Mouse (Mus musculus) C2C12 (cell line): ENCODE measurements around the gene Utp14b. TPM values are rescaled to one million over a fixed set of nuclear protein-coding genes. Genes with fewer than 3 reads are reported as not detected.

Experiments used
- H3K27me3 ChIP-seq: one replicate; pipeline ENCODE4 v1.6.1; 2011; ENCODE audit not compliant: control insufficient read depth, insufficient read depth, insufficient read length
- H3K36me3 ChIP-seq: one replicate; pipeline ENCODE4 v1.6.1; 2011; ENCODE audit not compliant: control insufficient read depth, insufficient read depth
- H3K4me3 ChIP-seq: one replicate; pipeline ENCODE4 v1.5.1; 2011; ENCODE audit warnings: mild to moderate bottlenecking, control low read depth; ENCODE audit not compliant: poor library complexity, insufficient read depth, severe bottlenecking
- H3K79me2 ChIP-seq: one replicate; pipeline ENCODE4 v1.6.1; 2011; ENCODE audit not compliant: control insufficient read depth, insufficient read depth
- H3K79me3 ChIP-seq: one replicate; pipeline ENCODE4 v1.6.1; 2011; ENCODE audit warnings: low read depth, control low read depth
- H3ac ChIP-seq: one replicate; pipeline ENCODE3; 2011; ENCODE audit warnings: low read depth; ENCODE audit not compliant: control insufficient read depth, insufficient read length
- CEBPB ChIP-seq: IDR thresholded peaks from one replicate; pipeline ENCODE4 v1.6.1; 2011; ENCODE audit warnings: low read depth, mild to moderate bottlenecking, control low read depth, moderate library complexity
- CTCF ChIP-seq: IDR thresholded peaks from one replicate; pipeline ENCODE4 v1.5.1; 2011; ENCODE audit not compliant: control insufficient read depth, insufficient read depth, insufficient read length
- FOSL1 ChIP-seq: IDR thresholded peaks from one replicate; pipeline ENCODE4 v1.8.0; 2011; ENCODE audit warnings: mild to moderate bottlenecking, low read length; ENCODE audit not compliant: poor library complexity, insufficient read depth, severe bottlenecking
- MAX ChIP-seq: IDR thresholded peaks from one replicate; pipeline ENCODE4 v1.6.1; 2011; ENCODE audit warnings: mild to moderate bottlenecking, control low read depth
- MYOD1 ChIP-seq: IDR thresholded peaks from one replicate; pipeline ENCODE4 v1.6.1; 2011; ENCODE audit warnings: low read depth; ENCODE audit not compliant: control insufficient read depth, insufficient read length
- MYOG ChIP-seq: IDR thresholded peaks from one replicate; pipeline ENCODE4 v1.6.1; 2011; ENCODE audit not compliant: control insufficient read depth, insufficient read length; ENCODE audit errors: extremely low read depth
- USF1 ChIP-seq: IDR thresholded peaks from one replicate; pipeline ENCODE4 v1.6.1; 2011; ENCODE audit warnings: low read depth, mild to moderate bottlenecking, control low read depth, moderate library complexity
- polyA plus RNA-seq: library from polyadenylated mRNA; unstranded; fragments of >200 nt; fragmentation: generic; extraction: Trizol; gene quantifications from one replicate; pipeline ENCODE4 v1.2.1, GENCODE M21; 2012; ENCODE audit warnings: missing spikeins

Utp14b gene
- polyA plus RNA-seq, 1 experiment: 2.4 TPM

DNA sequence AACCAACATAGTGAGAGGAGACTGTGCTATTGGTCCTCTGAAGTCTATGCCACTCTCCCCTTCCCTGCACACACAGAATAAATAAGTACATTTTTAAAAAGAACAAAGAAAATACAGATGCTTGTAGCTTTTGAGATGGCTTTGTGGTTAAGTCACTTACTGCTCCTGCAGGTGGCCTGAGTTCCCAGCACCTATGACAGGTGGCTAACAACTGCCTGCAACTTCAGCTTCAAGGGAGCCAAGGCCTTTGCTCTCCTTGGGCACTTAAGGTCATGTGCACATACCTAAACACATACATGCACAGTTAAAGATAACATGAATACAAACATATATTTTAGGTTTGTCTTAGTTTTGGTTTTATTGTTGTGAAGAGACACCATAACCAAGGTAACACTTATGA lies 17.0 kb upstream of the Utp14b start:
- no peak for TF ChIP-seq MYOG
- no peak for TF ChIP-seq CTCF
- TF ChIP-seq CEBPB: no peak
- TF ChIP-seq USF1: no peak
- no peak for TF ChIP-seq FOSL1
- TF ChIP-seq MAX: no peak
- TF ChIP-seq MYOD1: no peak
- no peaks in the 10 kb centered on the region for H3K79me2 ChIP-seq
- no peaks in the 10 kb centered on the region for H3K79me3 ChIP-seq
- H3K4me3 ChIP-seq: no peak overlapping the region
- H3K27me3 ChIP-seq: no peaks in the 10 kb centered on the region
- no peaks in the 10 kb centered on the region for H3K36me3 ChIP-seq
- H3ac ChIP-seq: no peak overlapping the region

DNA sequence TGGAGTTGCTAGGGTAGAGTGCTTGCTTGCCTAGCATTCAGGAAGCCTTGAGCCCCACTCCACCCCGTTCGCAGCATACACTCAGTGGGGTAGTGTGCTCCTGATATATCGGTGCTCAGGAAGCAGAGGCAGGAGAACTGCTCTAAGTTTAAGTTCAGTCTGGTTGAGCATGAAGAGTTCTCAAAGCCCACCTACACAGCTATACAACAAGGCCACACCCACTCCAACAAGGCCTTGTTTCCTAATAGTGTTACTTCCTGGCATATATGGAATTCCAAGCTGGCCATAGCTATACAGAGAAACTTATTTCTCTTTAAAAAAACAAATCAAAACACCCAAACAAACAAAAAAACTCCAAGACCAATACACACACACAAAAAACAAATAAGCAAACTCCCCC lies 16.0 kb upstream of the Utp14b start:
- TF ChIP-seq USF1 (no peak), FOSL1 (no peak), CEBPB (no peak), MAX (no peak), MYOG (no peak), MYOD1 (no peak), CTCF (no peak)
- Histone ChIP-seq H3K79me2 (no peaks in the 10 kb centered on the region), H3K27me3 (no peaks in the 10 kb centered on the region)

DNA sequence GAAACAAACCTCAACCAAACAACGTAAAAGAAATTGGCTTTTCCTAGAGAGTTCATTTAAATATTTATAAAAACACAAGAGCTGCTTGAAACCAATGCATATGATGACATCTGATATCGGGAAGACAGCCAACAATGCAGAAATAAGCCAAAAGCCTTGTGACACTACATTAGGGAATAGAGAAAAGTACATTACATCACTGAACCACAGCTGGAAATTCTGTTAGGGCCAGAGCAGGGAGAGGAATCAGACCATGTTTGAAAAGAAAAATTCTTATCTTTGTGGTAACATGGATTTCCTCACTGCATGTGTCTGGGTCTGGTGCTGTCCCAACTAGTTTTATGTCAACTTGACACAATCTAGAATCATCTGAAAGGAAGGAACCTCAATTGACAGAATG lies 15.6 kb upstream of the Utp14b start:
- H3ac ChIP-seq: no peak overlapping the region
- H3K79me2 ChIP-seq: no peaks in the 10 kb centered on the region
- no peaks in the 10 kb centered on the region for H3K36me3 ChIP-seq
- no peaks in the 10 kb centered on the region for H3K79me3 ChIP-seq
- no peak overlapping the region for H3K4me3 ChIP-seq
- TF ChIP-seq CTCF: no peak
- TF ChIP-seq FOSL1: no peak
- TF ChIP-seq CEBPB: no peak
- TF ChIP-seq USF1: no peak
- no peak for TF ChIP-seq MYOD1
- TF ChIP-seq MYOG: no peak
- H3K27me3 ChIP-seq: no peaks in the 10 kb centered on the region

More for the DNA sequence above, 16.0 kb upstream of the Utp14b start:
- no peak overlapping the region for H3K4me3 ChIP-seq
- H3ac ChIP-seq: no peak overlapping the region
- H3K36me3 ChIP-seq: no peaks in the 10 kb centered on the region
- no peaks in the 10 kb centered on the region for H3K79me3 ChIP-seq

DNA sequence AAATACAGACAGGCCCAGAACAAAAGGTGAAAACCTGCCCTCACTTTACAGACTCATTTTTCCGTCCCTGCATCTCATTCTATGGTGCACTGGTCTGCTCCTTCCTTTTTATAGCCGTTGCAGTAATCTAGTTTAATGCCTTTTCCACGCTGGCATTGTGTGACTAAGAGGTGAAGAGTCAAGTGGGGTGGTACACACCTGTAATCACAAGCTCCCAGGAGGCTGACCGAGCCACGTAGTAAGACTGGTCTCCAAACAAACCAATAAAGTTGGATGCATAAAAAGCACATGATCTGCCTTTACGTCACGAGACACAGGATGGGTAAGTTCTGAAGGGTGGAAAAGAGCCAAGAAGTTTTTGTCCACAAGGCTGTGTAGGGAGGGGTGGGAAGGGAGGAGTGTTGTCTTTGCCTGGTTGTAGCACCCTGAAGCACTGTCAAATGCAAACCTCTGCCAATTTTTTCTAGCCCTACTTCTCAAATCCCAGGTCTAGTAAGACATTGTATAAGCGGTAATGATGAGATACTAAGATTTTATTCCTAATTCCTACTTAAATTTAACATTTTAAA lies 10.4 kb upstream of the Utp14b start:
- Histone ChIP-seq H3K79me3 (no peaks in the 10 kb centered on the region), H3K4me3 (no peak overlapping the region), H3K27me3 (no peaks in the 10 kb centered on the region), H3ac (no peak overlapping the region), H3K36me3 (no peaks in the 10 kb centered on the region), H3K79me2 (no peaks in the 10 kb centered on the region)
- TF ChIP-seq USF1: no peak
- no peak for TF ChIP-seq MYOG
- no peak for TF ChIP-seq CTCF
- TF ChIP-seq FOSL1: no peak
- no peak for TF ChIP-seq CEBPB
- no peak for TF ChIP-seq MAX

DNA sequence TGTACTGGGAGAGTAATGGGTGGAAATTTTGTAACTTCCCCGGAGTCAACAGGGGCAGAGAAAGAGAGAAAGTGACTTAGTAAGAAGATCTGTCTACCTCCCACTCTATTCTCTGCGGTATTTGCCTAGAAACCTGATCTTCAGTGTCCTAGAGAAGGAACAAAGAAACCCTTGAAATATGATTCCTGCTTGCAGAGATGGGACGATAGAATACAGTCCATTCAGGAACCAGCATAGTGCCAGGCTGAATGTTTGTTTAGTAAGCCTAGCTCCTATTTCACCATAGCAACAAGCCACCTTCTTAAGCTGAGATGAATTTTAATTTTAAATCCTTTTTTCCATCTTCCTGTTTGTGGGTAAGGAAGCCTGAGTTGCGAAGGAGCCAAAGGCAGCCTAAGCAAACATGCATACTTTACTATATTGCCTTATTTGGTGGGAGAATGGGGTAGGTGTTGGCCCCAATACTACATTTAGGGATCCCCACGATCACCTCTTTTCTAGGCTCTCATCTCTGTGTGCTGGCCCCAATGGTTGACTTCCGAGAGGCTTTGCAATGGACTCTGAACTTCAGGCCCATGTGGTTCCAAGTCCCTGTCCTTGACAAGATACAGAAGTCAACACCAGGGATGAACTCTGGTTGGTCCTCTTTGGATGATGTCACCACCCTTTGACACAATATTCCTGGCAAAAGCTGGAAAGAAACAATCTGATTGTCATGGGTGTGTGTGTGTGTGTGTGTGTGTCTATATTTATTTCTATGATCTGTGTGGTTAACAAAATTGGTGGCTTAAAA lies 8.4 kb upstream of the Utp14b start:
- H3ac ChIP-seq: no peak overlapping the region

More for the DNA sequence above, 8.4 kb upstream of the Utp14b start:
- TF ChIP-seq CEBPB (peak; percentile 30), MYOD1 (no peak), MAX (peak; percentile 43), USF1 (no peak), CTCF (no peak), MYOG (no peak), FOSL1 (no peak)
- Histone ChIP-seq H3K27me3 (no peaks in the 10 kb centered on the region), H3K79me2 (no peaks in the 10 kb centered on the region), H3K4me3 (no peak overlapping the region), H3K79me3 (no peaks in the 10 kb centered on the region), H3K36me3 (no peaks in the 10 kb centered on the region)
